Mouse (Mus musculus) heart, embryonic 14.5 days (tissue): ENCODE data around the gene Nudt22. TPM values are rescaled to one million over a fixed set of nuclear protein-coding genes. Genes with fewer than 3 reads are reported as not detected.
A peak's percentile ranks its signal among the peaks of the same experiment; 100 is the strongest.

Experiments used
- ATAC-seq: fragments of 200-750 bp; cut with Nextera tagmentation; 2 replicates; pipeline ENCODE4 v1.8.0; 2017; ENCODE audit warnings: low read depth, moderate TSS enrichment; ENCODE audit not compliant: insufficient number of reproducible peaks, insufficient read depth, low FRiP score
- H3K27ac ChIP-seq, 2 experiments: fragments of 200-500 bp in 1 of 2; fragments of 300-500 bp in 1 of 2; sonication (generic) in 1 of 2; replicated peaks in 1 of 2; 2 replicates each; pipeline ENCODE4 v1.5.1; 2012 to 2014; ENCODE audit warnings: low read depth in 2 of 2, low read length in 2 of 2, control low read depth in 1 of 2, mild to moderate bottlenecking in 1 of 2, mixed read lengths in 1 of 2; ENCODE audit not compliant: control insufficient read depth in 1 of 2, insufficient read depth in 1 of 2
- H3K27me3 ChIP-seq: fragments of 300-500 bp; sonication (generic); 2 replicates; pipeline ENCODE4 v1.6.1; 2014; ENCODE audit warnings: mild to moderate bottlenecking, low read length, control low read depth; ENCODE audit not compliant: control insufficient read depth, insufficient read depth
- H3K36me3 ChIP-seq: fragments of 300-500 bp; sonication (generic); 2 replicates; pipeline ENCODE4 v1.6.1; 2014; ENCODE audit warnings: mild to moderate bottlenecking, control low read depth, low read length, mixed read lengths; ENCODE audit not compliant: control insufficient read depth, insufficient read depth
- H3K4me1 ChIP-seq, 2 experiments: fragments of 200-500 bp in 1 of 2; fragments of 300-500 bp in 1 of 2; sonication (generic) in 1 of 2; 2 replicates each; pipeline ENCODE4 v1.6.1; 2012 to 2014; ENCODE audit warnings: low read length in 2 of 2, control low read depth in 1 of 2, mixed read lengths in 1 of 2; ENCODE audit not compliant: control insufficient read depth in 2 of 2, insufficient read depth in 2 of 2
- H3K4me2 ChIP-seq: fragments of 300-500 bp; sonication (generic); 2 replicates; pipeline ENCODE4 v1.6.1; 2014; ENCODE audit warnings: mild to moderate bottlenecking, low read length
- H3K4me3 ChIP-seq, 2 experiments: fragments of 200-500 bp in 1 of 2; fragments of 300-500 bp in 1 of 2; sonication (generic) in 1 of 2; 2 replicates each; pipeline ENCODE4 v1.5.1; 2012 to 2014; ENCODE audit warnings: low read length in 2 of 2, mild to moderate bottlenecking in 2 of 2, control low read depth in 1 of 2, low read depth in 1 of 2, moderate library complexity in 1 of 2; ENCODE audit not compliant: control insufficient read depth in 1 of 2, insufficient read depth in 1 of 2
- H3K9ac ChIP-seq: fragments of 300-500 bp; sonication (generic); 2 replicates; pipeline ENCODE4 v1.6.1; 2014; ENCODE audit warnings: mild to moderate bottlenecking, low read length
- H3K9me3 ChIP-seq: fragments of 300-500 bp; sonication (generic); 2 replicates; pipeline ENCODE4 v1.6.1; 2016; ENCODE audit warnings: low read length, control low read depth; ENCODE audit not compliant: control insufficient read depth
- WGBS: fragments of 180-500 bp; shearing (Covaris S2); extraction: QIAGEN DNeasy Blood & Tissue Kit; methylation state at CpG from one replicate; pipeline ENCODE4 v1.1.7; 2014; 5-methylcytosine and 5-hydroxymethylcytosine counted together
- polyA plus RNA-seq: library from polyadenylated mRNA; unstranded; fragments of >200 nt; fragmentation: Nextera tagmentation; extraction: Ambion mirVana; gene quantifications from 2 replicates; pipeline ENCODE4 v1.2.1, GENCODE M21; 2014

Nudt22 gene
- polyA plus RNA-seq, 1 experiment from 2014 or later, result 29.7 TPM

GRCm38 (mm10) chr19:7013984-7014383, 18.1 kb upstream of the Nudt22 start:
- Histone ChIP-seq H3K27me3 (no peaks in the 10 kb centered on the region), H3K36me3 (peaks cover 4% of the 10 kb centered on the region; the same call in 1 of the 2 replicates), H3K4me1 (peaks cover 6% of the 10 kb centered on the region in 2 experiments; a peak in 2 of 4 replicates), H3K9ac (no peak overlapping the region), H3K9me3 (no peaks in the 10 kb centered on the region), H3K4me2 (no peak overlapping the region), H3K27ac (no peak overlapping the region), H3K4me3 (no peak overlapping the region)
- ATAC-seq, result no peak
- 82% methylated on average over 9 of the region's 9 CpGs for WGBS

GRCm38 (mm10) chr19:7012426-7012825, 16.5 kb upstream of the Nudt22 start:
- Histone ChIP-seq H3K9ac (no peak overlapping the region), H3K9me3 (no peaks in the 10 kb centered on the region), H3K27ac (no peak overlapping the region), H3K27me3 (no peaks in the 10 kb centered on the region), H3K4me3 (no peak overlapping the region), H3K4me1 (no peaks in the 10 kb centered on the region), H3K36me3 (no peaks in the 10 kb centered on the region), H3K4me2 (no peak overlapping the region)
- 85% methylated on average over 4 of the region's 4 CpGs for WGBS
- ATAC-seq, result no peak

DNA sequence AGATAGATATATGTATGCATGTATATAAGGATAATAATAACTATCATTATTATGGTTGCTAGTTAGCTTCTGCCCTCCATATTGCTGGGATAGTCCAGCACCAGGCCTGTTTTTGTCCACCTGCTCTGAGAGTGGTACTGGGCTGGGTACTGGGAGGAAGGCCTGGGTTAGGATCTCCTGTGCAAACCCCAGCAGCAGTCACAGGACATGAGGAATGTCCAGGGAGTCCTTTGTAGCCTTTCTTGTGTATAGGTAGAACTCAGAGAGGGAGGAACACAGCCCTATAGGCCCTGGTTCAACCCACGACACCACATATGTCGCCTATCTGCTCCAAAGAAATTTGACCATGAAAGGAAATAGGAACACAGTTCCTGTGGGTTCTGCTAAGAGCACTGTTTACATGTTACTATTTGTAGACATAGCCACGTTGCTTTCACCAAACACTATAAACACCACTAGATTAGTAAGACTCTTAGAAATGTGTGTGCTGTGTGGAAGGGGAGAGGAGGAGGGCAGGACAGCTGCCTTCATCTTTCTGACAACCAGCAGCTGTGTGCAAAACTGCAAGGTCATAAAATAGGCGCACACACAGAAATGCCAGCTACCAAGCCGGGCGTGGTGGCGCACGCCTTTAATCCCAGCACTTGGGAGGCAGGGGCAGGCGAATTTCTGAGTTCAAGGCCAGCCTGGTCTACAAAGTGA, 11.1 kb upstream of the Nudt22 start:
- whole genome bisulfite sequencing, result 80% methylated on average over 9 of the region's 9 CpGs
- Histone ChIP-seq H3K4me1 (peaks cover 2 to 6% of the 10 kb centered on the region in 2 experiments; a peak in 1 of 4 replicates), H3K27ac (no peak overlapping the region), H3K9me3 (no peaks in the 10 kb centered on the region), H3K4me2 (no peak overlapping the region), H3K4me3 (no peak overlapping the region), H3K9ac (no peak overlapping the region), H3K36me3 (no peaks in the 10 kb centered on the region), H3K27me3 (no peaks in the 10 kb centered on the region)
- no peak for ATAC-seq

- H3K27ac ChIP-seq, result no peak overlapping the region
- H3K9ac ChIP-seq, result no peak overlapping the region
- ATAC-seq, result no peak
- peaks cover 17 to 26% of the 10 kb centered on the region in 2 experiments for H3K4me1 ChIP-seq
- H3K9me3 ChIP-seq, result no peaks in the 10 kb centered on the region
- H3K4me2 ChIP-seq, result no peak overlapping the region
- WGBS, result 92% methylated on average over 19 of the region's 19 CpGs
- no peaks in the 10 kb centered on the region for H3K27me3 ChIP-seq
- H3K4me3 ChIP-seq, result no peak overlapping the region
- H3K36me3 ChIP-seq, result peaks cover 22% of the 10 kb centered on the region
These were observed 3.6 kb upstream of the Nudt22 start for GRCm38 (mm10) chr19:6999360-7000063.

- WGBS, result 86% methylated on average over 9 of the region's 9 CpGs
- no peaks in the 10 kb centered on the region for H3K27me3 ChIP-seq
- peaks cover 18 to 31% of the 10 kb centered on the region in 2 experiments for H3K4me1 ChIP-seq
- H3K27ac ChIP-seq, result no peak overlapping the region
- H3K4me2 ChIP-seq, result no peak overlapping the region
- no peaks in the 10 kb centered on the region for H3K9me3 ChIP-seq
- H3K36me3 ChIP-seq, result peaks cover 28% of the 10 kb centered on the region
- no peak overlapping the region for H3K9ac ChIP-seq
- no peak for ATAC-seq
- H3K4me3 ChIP-seq, result no peak overlapping the region
These were observed 1.9 kb upstream of the Nudt22 start for GRCm38 (mm10) chr19:6997721-6998290.

- Histone ChIP-seq H3K4me2 (peak overlapping the region; percentile 91), H3K4me1 (peaks cover 18 to 35% of the 10 kb centered on the region in 2 experiments), H3K27ac (peak overlapping the region in 1 of 2 experiments; percentile 87; a peak in 2 of 4 replicates), H3K9ac (peak overlapping the region; percentile 88), H3K36me3 (peaks cover 27% of the 10 kb centered on the region), H3K27me3 (no peaks in the 10 kb centered on the region), H3K9me3 (no peaks in the 10 kb centered on the region), H3K4me3 (peak overlapping the region; percentile 52 to 68)
- 42% methylated on average over 20 of the region's 21 CpGs for WGBS
- no peak for ATAC-seq
These were observed 494 bp downstream of the Nudt22 start for GRCm38 (mm10) chr19:6995255-6995991.

- no peaks in the 10 kb centered on the region for H3K9me3 ChIP-seq
- no peak overlapping the region for H3K27ac ChIP-seq
- WGBS, result 90% methylated on average over 8 of the region's 8 CpGs
- no peak overlapping the region for H3K4me3 ChIP-seq
- H3K4me1 ChIP-seq, result peaks cover 18 to 35% of the 10 kb centered on the region in 2 experiments
- peak overlapping the region; percentile 88 for H3K9ac ChIP-seq
- H3K36me3 ChIP-seq, result peaks cover 19% of the 10 kb centered on the region
- ATAC-seq, result no peak
- H3K4me2 ChIP-seq, result peak overlapping the region; percentile 91
- H3K27me3 ChIP-seq, result no peaks in the 10 kb centered on the region
These were observed 1.4 kb downstream of the Nudt22 start for GRCm38 (mm10) chr19:6994489-6994888.
